Mouse (Mus musculus) cortical plate, adult 2 months (tissue): Measurements from ENCODE around the gene Phykpl.

Source experiments
- CTCF ChIP-seq: fragments of 200-500 bp; IDR thresholded peaks from 2 replicates; pipeline ENCODE4 v1.5.1; 2011; ENCODE audit warnings: mild to moderate bottlenecking, control low read depth, low read length; ENCODE audit not compliant: insufficient read depth; ENCODE audit errors: extremely low read depth
- POLR2A ChIP-seq: fragments of 200-500 bp; IDR thresholded peaks from 2 replicates; pipeline ENCODE4 v1.6.1; 2011; ENCODE audit warnings: mild to moderate bottlenecking, low read length, control low read depth; ENCODE audit not compliant: insufficient read depth; ENCODE audit errors: extremely low read depth

GRCm38 (mm10) chr11:51644217-51644616, 59.7 kb downstream of the Phykpl start:
- TF ChIP-seq POLR2A: no peak
- TF ChIP-seq CTCF: no peak
